Mouse (Mus musculus): ENCODE measurements at regions not wholly inside any gene's neighbourhood (a gene's known extent, or its start where the extent isn't known, plus 50 kb on each side); places are given as distances from the start of the nearest gene placed in this dataset.

DNA sequence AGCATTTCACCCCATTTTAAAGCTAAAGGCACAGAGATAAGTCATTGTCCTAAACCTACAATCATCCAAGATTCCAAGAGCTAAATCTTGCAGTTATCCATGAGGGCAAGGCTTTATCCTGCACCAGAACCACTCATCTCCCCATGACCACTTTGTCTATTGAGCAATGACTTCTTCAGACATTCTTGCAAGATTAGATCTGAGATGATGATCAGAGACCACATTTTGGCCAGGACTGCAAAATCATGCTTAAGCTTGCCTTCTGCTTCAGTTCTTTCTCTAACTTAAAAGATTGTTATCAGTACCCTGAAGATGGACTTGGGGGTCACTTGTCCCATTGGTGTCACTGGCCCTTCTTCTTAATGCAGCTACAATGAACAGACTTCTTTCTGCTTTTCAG is 50.3 kb upstream of the Fndc3a start:
- H3K4me3 ChIP-seq (ENCODE audit: insufficient read depth, low read length): no peak overlapping the region
- TF ChIP-seq POLR2A (IDR thresholded peaks at IDR 0.05; ENCODE audit: low read depth, low read length) (no peak), CTCF (IDR thresholded peaks at IDR 0.05; ENCODE audit: borderline replicate concordance, insufficient read depth, low read length) (no peak)
- H3K4me1 ChIP-seq (ENCODE audit: control insufficient read depth, insufficient read depth, low read length): no peaks in the 10 kb centered on the region; the same call in 1 of the 2 replicates
- no peak overlapping the region for H3K27ac ChIP-seq (ENCODE audit: insufficient read depth, low read length)
